Mouse (Mus musculus) lung, postnatal 0 days (tissue): ENCODE measurements around the gene Grin2b.

Experiments used
- CTCF ChIP-seq: IDR thresholded peaks from 2 replicates; pipeline ENCODE4 v1.5.1; 2016; ENCODE audit warnings: antibody characterized with exemption, mild to moderate bottlenecking
- EP300 ChIP-seq: IDR thresholded peaks from 2 replicates; pipeline ENCODE4 v1.6.1; 2016; ENCODE audit warnings: antibody characterized with exemption, mild to moderate bottlenecking, control low read depth

- no peak for TF ChIP-seq CTCF
- no peak for TF ChIP-seq EP300
Observed at GRCm38 (mm10) chr6:135745606-135746005, 427.7 kb downstream of the Grin2b start.
